Mouse (Mus musculus) myocyte (in vitro differentiated cells): ENCODE measurements around the gene Wdr95.

Experiments
- E2F4 ChIP-seq: IDR thresholded peaks from one replicate; pipeline ENCODE4 v1.6.1; 2011; ENCODE audit warnings: mild to moderate bottlenecking, control low read depth, moderate library complexity; ENCODE audit not compliant: insufficient read depth
- MAX ChIP-seq: IDR thresholded peaks from one replicate; pipeline ENCODE4 v1.6.1; 2011; ENCODE audit warnings: low read depth, mild to moderate bottlenecking, control low read depth
- POLR2A ChIP-seq: IDR thresholded peaks from one replicate; pipeline ENCODE4 v1.6.1; 2011; ENCODE audit warnings: low read depth, mild to moderate bottlenecking, control low read depth, moderate library complexity; ENCODE audit not compliant: insufficient read length
- POLR2AphosphoS2 ChIP-seq: IDR thresholded peaks from one replicate; pipeline ENCODE4 v1.6.1; 2011; ENCODE audit warnings: low read depth, control low read depth; ENCODE audit not compliant: insufficient read length
- TCF12 ChIP-seq: IDR thresholded peaks from one replicate; pipeline ENCODE4 v1.6.1; 2011; ENCODE audit warnings: mild to moderate bottlenecking, control low read depth; ENCODE audit not compliant: poor library complexity, insufficient read depth, severe bottlenecking
- USF1 ChIP-seq: IDR thresholded peaks from one replicate; pipeline ENCODE4 v1.6.1; 2011; ENCODE audit warnings: low read depth, mild to moderate bottlenecking, control low read depth, moderate library complexity

DNA sequence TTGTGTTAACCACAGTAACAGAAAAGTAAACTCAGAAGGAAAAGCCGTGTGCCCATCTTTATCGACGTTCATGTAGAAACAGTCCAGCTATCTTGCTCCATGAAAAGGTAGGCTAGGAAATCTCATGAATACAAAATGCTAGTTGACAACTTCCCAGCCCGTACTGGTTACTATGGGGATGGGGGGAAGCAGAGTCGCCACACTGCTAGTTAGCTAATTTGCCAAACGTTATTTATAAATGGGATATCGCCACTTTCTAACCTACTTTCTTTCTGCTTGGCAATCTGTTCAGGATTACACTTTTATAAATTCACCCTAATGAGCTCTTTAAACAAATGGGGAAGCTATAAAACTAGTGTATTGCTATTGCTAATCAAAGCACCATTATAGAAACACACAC is 46.6 kb upstream of the Wdr95 start:
- TF ChIP-seq USF1 (no peak), POLR2A (no peak), POLR2AphosphoS2 (no peak), MAX (no peak), E2F4 (no peak), TCF12 (no peak)
